Comparison of ENCODE assay signal across 8 mouse cellular contexts in the genomic region with DNA sequence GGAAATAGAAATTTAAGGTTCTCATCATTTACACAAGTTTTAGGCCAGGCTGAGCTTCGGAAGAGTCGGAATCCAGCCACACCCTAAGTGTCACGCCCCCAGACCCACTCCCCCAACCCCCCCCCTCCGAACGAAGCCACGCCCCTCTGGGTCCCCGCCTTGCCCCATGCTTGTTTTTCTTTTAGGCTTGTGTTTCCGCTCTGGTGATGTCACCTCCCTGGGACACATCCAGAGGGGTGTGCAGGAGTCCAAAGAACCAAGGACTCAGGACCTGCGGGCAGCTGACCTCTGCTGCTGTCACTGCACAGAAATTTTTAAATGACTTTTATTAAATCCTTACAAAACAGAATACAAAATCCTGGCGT. TPM values are rescaled to one million over a fixed set of nuclear protein-coding genes. Genes with fewer than 3 reads are reported as not detected.
A peak's percentile ranks its signal among the peaks of the same experiment; 100 is the strongest.
DNase-seq lines count a peak whose midpoint lies in the region; ATAC-seq and TF ChIP-seq lines count a peak whose summit lies in the region.

No protein-coding gene starts in this region.

- H3K4me1 ChIP-seq in midbrain, embryonic 12.5 days = no peaks in the 10 kb centered on the region
- H3K4me1 ChIP-seq in midbrain, embryonic 15.5 days = no peaks in the 10 kb centered on the region
- peaks cover 23% of the 10 kb centered on the region for H3K4me1 ChIP-seq in heart, postnatal 0 days (ENCODE audit: control insufficient read depth, insufficient read depth)
- H3K4me1 ChIP-seq in limb, embryonic 10.5 days = peaks cover 52% of the 10 kb centered on the region
- peaks cover 36% of the 10 kb centered on the region for H3K4me1 ChIP-seq in neural tube, embryonic 13.5 days (replicated peaks)

- 21% methylated on average over 10 of the region's 10 CpGs for WGBS in midbrain, embryonic 12.5 days
- WGBS in midbrain, embryonic 15.5 days = 20% methylated on average over 10 of the region's 10 CpGs
- WGBS in heart, postnatal 0 days = 10% methylated on average over 10 of the region's 10 CpGs
- 19% methylated on average over 10 of the region's 10 CpGs for WGBS in limb, embryonic 10.5 days
- WGBS in neural tube, embryonic 13.5 days = 16% methylated on average over 10 of the region's 10 CpGs

- H3K9me3 ChIP-seq in midbrain, embryonic 12.5 days = no peaks in the 10 kb centered on the region
- H3K9me3 ChIP-seq in midbrain, embryonic 15.5 days = no peaks in the 10 kb centered on the region
- H3K9me3 ChIP-seq in heart, postnatal 0 days (replicated peaks; ENCODE audit: control insufficient read depth, low read length) = no peaks in the 10 kb centered on the region
- no peaks in the 10 kb centered on the region for H3K9me3 ChIP-seq in limb, embryonic 10.5 days (replicated peaks)
- H3K9me3 ChIP-seq in neural tube, embryonic 13.5 days = no peaks in the 10 kb centered on the region

- peaks cover 47% of the 10 kb centered on the region for H3K36me3 ChIP-seq in midbrain, embryonic 12.5 days
- H3K36me3 ChIP-seq in midbrain, embryonic 15.5 days (replicated peaks) = peaks cover 29% of the 10 kb centered on the region
- peaks cover 40% of the 10 kb centered on the region for H3K36me3 ChIP-seq in heart, postnatal 0 days (replicated peaks; ENCODE audit: control insufficient read depth, insufficient read depth, low read length)
- H3K36me3 ChIP-seq in limb, embryonic 10.5 days = peaks cover 48% of the 10 kb centered on the region
- H3K36me3 ChIP-seq in neural tube, embryonic 13.5 days = peaks cover 49% of the 10 kb centered on the region

- H3K4me2 ChIP-seq in midbrain, embryonic 12.5 days (replicated peaks) = no peak overlapping the region
- no peak overlapping the region for H3K4me2 ChIP-seq in midbrain, embryonic 15.5 days
- peak overlapping the region; percentile 48 for H3K4me2 ChIP-seq in heart, postnatal 0 days (ENCODE audit: low read depth, low read length)
- H3K4me2 ChIP-seq in neural tube, embryonic 13.5 days = no peak overlapping the region

- no peak overlapping the region for H3K4me3 ChIP-seq in midbrain, embryonic 12.5 days
- no peak overlapping the region for H3K4me3 ChIP-seq in midbrain, embryonic 15.5 days
- peak overlapping the region; percentile 20; the same call in 1 of the 2 replicates for H3K4me3 ChIP-seq in heart, postnatal 0 days (ENCODE audit: low read depth, low read length)
- peak overlapping the region; percentile 4 for H3K4me3 ChIP-seq in limb, embryonic 10.5 days
- H3K4me3 ChIP-seq in neural tube, embryonic 13.5 days = no peak overlapping the region

- H3K27ac ChIP-seq in midbrain, embryonic 12.5 days (replicated peaks) = peak overlapping the region; percentile 58; the same call in 1 of the 2 replicates
- no peak overlapping the region for H3K27ac ChIP-seq in midbrain, embryonic 15.5 days
- peak overlapping the region; percentile 98 for H3K27ac ChIP-seq in heart, postnatal 0 days (ENCODE audit: low read depth)
- peak overlapping the region; percentile 46; the same call in 1 of the 2 replicates for H3K27ac ChIP-seq in limb, embryonic 10.5 days
- H3K27ac ChIP-seq in neural tube, embryonic 13.5 days (replicated peaks) = peak overlapping the region; percentile 43

- TF ChIP-seq CTCF in heart, postnatal 0 days (IDR thresholded peaks at IDR 0.05; ENCODE audit: low read depth) = no peak

- no peak for TF ChIP-seq EP300 in heart, postnatal 0 days (IDR thresholded peaks at IDR 0.05; ENCODE audit: low read depth)

- ATAC-seq in midbrain, embryonic 12.5 days (ENCODE audit: low FRiP score, low read depth) = no peak
- ATAC-seq in midbrain, embryonic 15.5 days (replicated peaks) = no peak
- ATAC-seq in heart, postnatal 0 days (ENCODE audit: insufficient read depth, low read depth) = peak; percentile 74
- 0 out of 2 replicates have a peak, but pooled peaks have one; percentile 5 for ATAC-seq in neural tube, embryonic 13.5 days (ENCODE audit: low read depth)

- H3K9ac ChIP-seq in midbrain, embryonic 12.5 days (replicated peaks) = no peak overlapping the region
- no peak overlapping the region for H3K9ac ChIP-seq in midbrain, embryonic 15.5 days
- H3K9ac ChIP-seq in heart, postnatal 0 days (replicated peaks; ENCODE audit: low read depth, low read length) = peak overlapping the region; percentile 7; the same call in 1 of the 2 replicates
- H3K9ac ChIP-seq in neural tube, embryonic 13.5 days = no peak overlapping the region

- H3K27me3 ChIP-seq in midbrain, embryonic 12.5 days = no peaks in the 10 kb centered on the region
- no peaks in the 10 kb centered on the region for H3K27me3 ChIP-seq in midbrain, embryonic 15.5 days (replicated peaks)
- H3K27me3 ChIP-seq in heart, postnatal 0 days (ENCODE audit: control insufficient read depth, insufficient read depth, low read length) = no peaks in the 10 kb centered on the region
- no peaks in the 10 kb centered on the region for H3K27me3 ChIP-seq in limb, embryonic 10.5 days (ENCODE audit: low read depth, poor library complexity, severe bottlenecking)
- no peaks in the 10 kb centered on the region for H3K27me3 ChIP-seq in neural tube, embryonic 13.5 days

- DNase-seq in embryo, embryonic 10 days (ENCODE audit: low spot score) = peak; percentile 52
- DNase-seq in heart, postnatal 0 days (ENCODE audit: low spot score) = peak; percentile 81
- DNase-seq in limb, embryonic 10.5 days (ENCODE audit: low spot score) = no peak
- DNase-seq in cerebellum, postnatal 14 days = no peak
- DNase-seq in left cerebral cortex, adult 9 months (ENCODE audit: low spot score in 2 of 2) = no peak

RNA-seq across cellular contexts. Expression of gene Btbd2, which starts 8.1 kb away (rescaled TPM):
- polyA plus RNA-seq in midbrain, embryonic 12.5 days (2016; fragmentation: Nextera tagmentation; extraction: Ambion mirVana) = 82.7 and 95.3 TPM in 2 replicates
- polyA plus RNA-seq in midbrain, embryonic 15.5 days (2015; fragmentation: Nextera tagmentation; extraction: Ambion mirVana) = 85.9 and 90.4 TPM in 2 replicates
- total RNA-seq in heart, postnatal 0 days (2014; rRNA removed; ENCODE audit: low replicate concordance) = 92.2 and 108 TPM in 2 replicates
- 36.7 and 40.6 TPM in 2 replicates for polyA plus RNA-seq in heart, postnatal 0 days (2015; fragmentation: Nextera tagmentation; extraction: Ambion mirVana)
- polyA plus RNA-seq in limb, embryonic 10.5 days (2016; fragmentation: Nextera tagmentation; extraction: Ambion mirVana) = 84.9 and 98.6 TPM in 2 replicates
- 93.9 and 100.0 TPM in 2 replicates for polyA plus RNA-seq in neural tube, embryonic 13.5 days (2015; fragmentation: Nextera tagmentation; extraction: Ambion mirVana)

RNA-seq across cellular contexts. Expression of gene Mknk2, which starts 12.9 kb away (rescaled TPM):
- polyA plus RNA-seq in midbrain, embryonic 12.5 days (2016; fragmentation: Nextera tagmentation; extraction: Ambion mirVana) = 83.6 and 86.5 TPM in 2 replicates
- polyA plus RNA-seq in midbrain, embryonic 15.5 days (2015; fragmentation: Nextera tagmentation; extraction: Ambion mirVana) = 61.5 and 66.6 TPM in 2 replicates
- 150 and 174 TPM in 2 replicates for total RNA-seq in heart, postnatal 0 days (2014; rRNA removed; ENCODE audit: low replicate concordance)
- polyA plus RNA-seq in heart, postnatal 0 days (2015; fragmentation: Nextera tagmentation; extraction: Ambion mirVana) = 76.9 and 78.3 TPM in 2 replicates
- 137 and 153 TPM in 2 replicates for polyA plus RNA-seq in limb, embryonic 10.5 days (2016; fragmentation: Nextera tagmentation; extraction: Ambion mirVana)
- 61.4 and 63.4 TPM in 2 replicates for polyA plus RNA-seq in neural tube, embryonic 13.5 days (2015; fragmentation: Nextera tagmentation; extraction: Ambion mirVana)

RNA-seq across cellular contexts. Expression of gene Mob3a, which starts 36.8 kb away (rescaled TPM):
- 60.4 and 67.0 TPM in 2 replicates for polyA plus RNA-seq in midbrain, embryonic 12.5 days (2016; fragmentation: Nextera tagmentation; extraction: Ambion mirVana)
- 63.4 and 64.3 TPM in 2 replicates for polyA plus RNA-seq in midbrain, embryonic 15.5 days (2015; fragmentation: Nextera tagmentation; extraction: Ambion mirVana)
- 15.0 and 15.6 TPM in 2 replicates for total RNA-seq in heart, postnatal 0 days (2014; rRNA removed; ENCODE audit: low replicate concordance)
- 10.8 and 11.5 TPM in 2 replicates for polyA plus RNA-seq in heart, postnatal 0 days (2015; fragmentation: Nextera tagmentation; extraction: Ambion mirVana)
- 48.2 and 54.7 TPM in 2 replicates for polyA plus RNA-seq in limb, embryonic 10.5 days (2016; fragmentation: Nextera tagmentation; extraction: Ambion mirVana)
- polyA plus RNA-seq in neural tube, embryonic 13.5 days (2015; fragmentation: Nextera tagmentation; extraction: Ambion mirVana) = 46.4 and 55.1 TPM in 2 replicates

RNA-seq across cellular contexts. Expression of gene Izumo4, which starts 37.0 kb away (rescaled TPM):
- 24.9 and 29.9 TPM in 2 replicates for polyA plus RNA-seq in midbrain, embryonic 12.5 days (2016; fragmentation: Nextera tagmentation; extraction: Ambion mirVana)
- 42.9 and 50.9 TPM in 2 replicates for polyA plus RNA-seq in midbrain, embryonic 15.5 days (2015; fragmentation: Nextera tagmentation; extraction: Ambion mirVana)
- 6.6 and 6.9 TPM in 2 replicates for total RNA-seq in heart, postnatal 0 days (2014; rRNA removed; ENCODE audit: low replicate concordance)
- polyA plus RNA-seq in heart, postnatal 0 days (2015; fragmentation: Nextera tagmentation; extraction: Ambion mirVana) = 3.6 and 7.3 TPM in 2 replicates
- polyA plus RNA-seq in limb, embryonic 10.5 days (2016; fragmentation: Nextera tagmentation; extraction: Ambion mirVana) = 8.6 and 10.8 TPM in 2 replicates
- polyA plus RNA-seq in neural tube, embryonic 13.5 days (2015; fragmentation: Nextera tagmentation; extraction: Ambion mirVana) = 37.2 and 39.1 TPM in 2 replicates

RNA-seq across cellular contexts. Expression of gene Csnk1g2, which starts 42.4 kb away (rescaled TPM):
- 180 and 194 TPM in 2 replicates for polyA plus RNA-seq in midbrain, embryonic 12.5 days (2016; fragmentation: Nextera tagmentation; extraction: Ambion mirVana)
- polyA plus RNA-seq in midbrain, embryonic 15.5 days (2015; fragmentation: Nextera tagmentation; extraction: Ambion mirVana) = 107 and 123 TPM in 2 replicates
- total RNA-seq in heart, postnatal 0 days (2014; rRNA removed; ENCODE audit: low replicate concordance) = 141 and 149 TPM in 2 replicates
- polyA plus RNA-seq in heart, postnatal 0 days (2015; fragmentation: Nextera tagmentation; extraction: Ambion mirVana) = 69.1 and 75.6 TPM in 2 replicates
- polyA plus RNA-seq in limb, embryonic 10.5 days (2016; fragmentation: Nextera tagmentation; extraction: Ambion mirVana) = 237 and 255 TPM in 2 replicates
- polyA plus RNA-seq in neural tube, embryonic 13.5 days (2015; fragmentation: Nextera tagmentation; extraction: Ambion mirVana) = 98.0 and 110 TPM in 2 replicates

Comparison
In these comparisons a context has a peak if more than half of its experiments do, and no peak if none do; other contexts are left out.
1. ATAC-seq: peak in heart, postnatal 0 days (single experiment) and neural tube, embryonic 13.5 days (single experiment); none in midbrain, embryonic 12.5 days (single experiment) and midbrain, embryonic 15.5 days (single experiment).
2. H3K4me3 ChIP-seq: peak in heart, postnatal 0 days (single experiment) and limb, embryonic 10.5 days (single experiment); none in midbrain, embryonic 12.5 days (single experiment), midbrain, embryonic 15.5 days (single experiment) and neural tube, embryonic 13.5 days (single experiment).
3. DNase-seq: peak in embryo, embryonic 10 days (single experiment) and heart, postnatal 0 days (single experiment); none in limb, embryonic 10.5 days (single experiment), cerebellum, postnatal 14 days (0 of 2) and left cerebral cortex, adult 9 months (0 of 2).